Mouse (Mus musculus) monocyte, adult 59 days (primary cell): Measurements from ENCODE around the gene Mmp15. TPM values are rescaled to one million over a fixed set of nuclear protein-coding genes. Genes with fewer than 3 reads are reported as not detected.

Source experiments
- total RNA-seq, 2 experiments: library from RNA; stranded (reverse); gene quantifications; one replicate each; pipeline ENCODE4 v1.2.4; 2023

The Mmp15 gene
- not detected for total RNA-seq

DNA sequence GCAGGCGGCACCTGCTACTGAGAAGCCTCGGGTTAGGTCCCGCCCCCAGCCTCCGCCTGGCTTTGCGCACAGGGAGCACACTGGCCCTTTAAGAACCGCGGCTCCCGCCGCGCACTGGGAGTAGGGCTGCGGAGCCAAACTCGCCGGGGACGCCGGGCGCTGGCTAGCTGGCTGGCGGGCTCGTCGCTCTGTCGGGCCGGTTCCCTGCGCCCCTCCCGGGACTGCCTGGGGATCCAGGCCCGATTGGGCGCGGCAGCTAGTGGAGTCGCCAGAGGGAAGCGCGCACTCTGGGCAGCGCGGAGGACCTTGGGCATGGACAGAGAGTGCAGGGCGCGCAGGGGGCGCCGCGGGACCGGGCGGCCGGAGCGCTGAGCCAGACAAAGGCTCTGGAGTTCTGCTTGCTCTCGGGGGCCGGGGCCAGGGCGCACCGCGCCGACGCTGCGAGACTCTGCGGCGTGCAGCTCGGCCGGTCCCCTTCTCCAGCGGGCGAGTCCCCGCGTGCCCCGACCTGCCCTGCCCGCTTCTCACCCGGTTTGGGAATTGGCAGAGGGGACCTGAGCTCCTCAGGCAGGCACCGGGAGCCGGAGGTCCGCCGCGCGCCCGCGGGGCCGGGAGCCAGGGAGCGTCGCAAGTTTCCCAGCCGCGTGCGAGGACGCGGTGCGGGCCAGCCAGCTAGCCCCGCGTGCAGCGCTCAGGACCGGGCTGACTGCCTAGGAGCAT lies at the start of gene Mmp15:
TSS of gene Mmp15 (plus strand) at position 118 of the 720 bp plus-strand sequence.

DNA sequence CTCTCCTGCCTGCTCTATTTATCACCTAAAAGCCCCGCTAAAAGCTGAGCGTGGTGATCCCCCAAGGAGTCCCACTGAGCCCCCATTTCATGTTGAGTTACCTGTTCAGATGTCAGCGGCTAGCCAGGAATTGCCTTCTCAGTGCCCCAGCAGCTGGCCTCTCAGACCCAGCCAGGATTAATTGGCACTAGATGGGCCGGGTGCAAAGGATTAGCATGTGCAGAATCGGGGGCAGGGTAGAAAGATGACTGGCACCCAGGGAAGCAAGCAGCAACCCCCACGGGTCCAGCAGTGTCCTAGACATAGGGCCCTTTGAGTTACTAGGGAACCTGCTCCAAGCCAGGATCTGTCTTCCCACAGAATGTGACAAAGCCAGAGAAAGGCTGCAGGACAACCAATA lies 45.6 kb upstream of the Mmp15 start, which contains the start of gene Cngb1:
TSS of gene Cngb1 (minus strand) at position 155 of the 400 bp plus-strand sequence.

DNA sequence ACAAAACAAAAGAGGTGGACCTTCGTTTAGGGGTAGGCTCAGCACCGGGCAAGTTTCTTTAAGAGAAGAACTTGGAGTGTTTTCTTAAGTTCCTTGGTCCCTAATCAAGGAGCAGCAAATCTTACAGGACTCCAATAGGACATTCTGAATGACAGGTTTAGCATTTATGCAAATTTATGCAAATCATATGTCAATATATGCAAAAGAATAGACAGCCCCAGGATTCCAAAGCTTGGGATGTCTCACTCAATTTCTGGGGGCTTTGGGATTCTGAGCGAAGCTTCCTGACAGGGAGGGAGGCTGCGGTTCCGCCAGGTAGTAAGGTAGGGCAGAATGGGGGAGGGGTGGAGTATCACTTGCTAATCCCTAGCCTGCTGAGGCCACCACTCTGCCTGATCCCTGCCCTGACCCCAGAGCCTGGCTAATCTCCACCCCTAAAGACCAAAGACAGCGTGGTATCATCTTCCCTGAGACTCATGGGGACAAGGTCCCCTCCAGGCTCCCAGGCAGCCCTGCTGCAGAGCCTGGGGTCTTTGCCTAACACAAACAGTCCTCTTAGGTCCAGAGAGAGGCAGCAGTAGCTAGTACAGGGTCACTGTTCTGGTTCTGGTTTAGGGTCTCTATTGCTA lies 41.6 kb upstream of the Mmp15 start, which contains the start of gene Tepp:
TSS of gene Tepp (plus strand) at position 225 of the 629 bp plus-strand sequence.

DNA sequence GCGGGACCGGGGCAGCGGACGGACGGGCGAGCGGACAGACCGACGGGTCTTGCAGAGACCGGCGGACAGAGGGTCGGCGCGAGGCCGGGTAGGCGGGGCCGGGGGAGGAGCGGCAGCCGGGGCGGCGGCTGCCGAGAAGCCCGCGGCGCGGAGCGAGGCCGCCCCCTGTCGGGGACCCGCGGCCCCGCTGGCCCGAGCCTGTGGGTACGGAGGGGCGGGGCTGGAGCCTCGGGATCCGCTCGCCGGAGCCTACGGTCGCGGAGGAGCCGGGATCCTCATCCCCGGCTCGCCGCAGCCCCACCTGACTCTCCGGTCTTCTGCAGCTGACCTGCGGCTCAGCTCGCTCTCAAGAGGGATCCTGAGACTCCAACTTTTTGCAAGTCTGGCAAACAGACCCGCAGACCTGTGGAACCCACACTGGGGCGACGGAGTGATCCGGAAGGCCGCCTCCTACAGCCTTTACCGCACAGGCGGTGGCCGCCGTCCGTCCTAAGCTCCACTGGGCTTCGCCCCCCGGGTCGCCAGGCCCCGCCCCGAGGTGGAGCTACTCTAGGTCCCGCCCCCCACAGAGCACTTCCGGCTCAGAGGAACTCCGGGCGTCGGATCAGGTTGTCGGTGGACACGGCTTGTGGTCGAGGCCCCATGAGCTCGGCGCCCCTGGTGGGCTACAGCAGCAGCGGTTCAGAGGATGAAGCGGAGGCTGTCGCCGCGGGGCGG lies 20.2 kb upstream of the Mmp15 start, which contains the start of the genes Zfp319 and Usb1:
TSS of gene Zfp319 (minus strand) at position 231 of the 717 bp plus-strand sequence.
TSS of gene Usb1 (plus strand) at position 565 of the 717 bp plus-strand sequence.

Other genes with a start within 250 kb of the Mmp15 start
- 10 to 100 TPM; 71.4 to 75.3 TPM for gene Kifc3, start 149.5 kb upstream of the Mmp15 start, total RNA-seq
- under 1 TPM in 1 of 2 experiments, not detected in 1; 0.43 TPM for gene Cngb1, start 45.7 kb upstream of the Mmp15 start, total RNA-seq
- gene Tepp, start 41.7 kb upstream of the Mmp15 start, total RNA-seq = not detected
- 10 to 100 TPM; 13.0 TPM for gene Zfp319, start 20.3 kb upstream of the Mmp15 start, total RNA-seq
- gene Usb1, start 20.0 kb upstream of the Mmp15 start, total RNA-seq = 10 to 100 TPM; 40.3 to 45.5 TPM
- gene Cfap20, start 82.6 kb downstream of the Mmp15 start, total RNA-seq = 10 to 100 TPM; 36.4 to 36.8 TPM
- gene Csnk2a2, start 137.8 kb downstream of the Mmp15 start, total RNA-seq = 10 to 100 TPM; 61.3 to 68.6 TPM
- gene Ccdc113, start 181.8 kb downstream of the Mmp15 start, total RNA-seq = not detected
- not detected for gene Prss54, start 224.1 kb downstream of the Mmp15 start, total RNA-seq